Comparison of ENCODE assay signal across 23 mouse cellular contexts in genomic region chr11:21430021-21430420, GRCm38 (mm10).
"Had no signal": no experiment of that assay in that cellular context is flagged by ENCODE, and none has a peak within 500 bp of the region (broad histone marks: within the 10 kb centered on the region; RNA-seq: fewer than 3 reads in every experiment).

No protein-coding gene starts in this region.

- H3K27ac ChIP-seq: heart, embryonic 10.5 days; hindbrain, embryonic 10.5 days; hindbrain, embryonic 12.5 days; hindbrain, embryonic 14.5 days; intestine, embryonic 15.5 days; kidney, embryonic 15.5 days; kidney, postnatal 0 days; layer of hippocampus, adult 2 months; left cerebral cortex, adult 2 months; limb, embryonic 13.5 days; limb, embryonic 15.5 days; liver, embryonic 12.5 days; liver, embryonic 14.5 days had no signal

- H3K27me3 ChIP-seq: heart, embryonic 12.5 days; hindbrain, embryonic 12.5 days; intestine, embryonic 15.5 days; kidney, embryonic 15.5 days; limb, embryonic 13.5 days; limb, embryonic 15.5 days; liver, embryonic 12.5 days had no signal

- DNase-seq: forebrain, postnatal 0 days; gastrocnemius, postnatal 14 days; heart, adult 11 months; heart, postnatal 10 days; heart, postnatal 4 days; kidney, adult 18-20 months; kidney, postnatal 14 days; kidney, postnatal 4 days; left cerebral cortex, postnatal 4 days had no signal

- H3K36me3 ChIP-seq: heart, embryonic 10.5 days; heart, embryonic 12.5 days; hindbrain, embryonic 10.5 days; hindbrain, embryonic 12.5 days; intestine, embryonic 15.5 days; kidney, embryonic 15.5 days; limb, embryonic 13.5 days; limb, embryonic 15.5 days; liver, embryonic 12.5 days had no signal

- H3K4me1 ChIP-seq: hindbrain, embryonic 10.5 days; hindbrain, embryonic 12.5 days had no signal

- H3K9ac ChIP-seq: forebrain, postnatal 0 days; heart, embryonic 12.5 days; hindbrain, embryonic 12.5 days; hindbrain, embryonic 14.5 days; intestine, embryonic 15.5 days; kidney, embryonic 15.5 days; limb, embryonic 13.5 days; limb, embryonic 15.5 days; liver, embryonic 12.5 days; liver, embryonic 14.5 days had no signal

- H3K4me3 ChIP-seq: heart, embryonic 10.5 days; heart, embryonic 12.5 days; hindbrain, embryonic 10.5 days; hindbrain, embryonic 12.5 days; intestine, embryonic 15.5 days; kidney, embryonic 15.5 days; layer of hippocampus, adult 2 months; left cerebral cortex, adult 2 months; limb, embryonic 13.5 days; limb, embryonic 15.5 days; liver, embryonic 12.5 days had no signal
